Mouse (Mus musculus): ENCODE results near the gene Memo1.

GRCm38 (mm10) chr17:74282024-74282423 is 13.3 kb downstream of the Memo1 start:
- TF ChIP-seq PAX5 (IDR thresholded peaks at IDR 0.05; ENCODE audit: low read length): no peak
- TF ChIP-seq POLR2A (IDR thresholded peaks at IDR 0.05; ENCODE audit: low read depth, low read length): no peak
- no peak for TF ChIP-seq POLR2AphosphoS2 (IDR thresholded peaks at IDR 0.05; ENCODE audit: low read depth, low read length)
- TF ChIP-seq ELF1 (IDR thresholded peaks at IDR 0.05; ENCODE audit: low read depth, low read length): no peak
- TF ChIP-seq RAD21 (IDR thresholded peaks at IDR 0.05; ENCODE audit: low read depth, low read length): no peak
- no peak for TF ChIP-seq SMC3 (IDR thresholded peaks at IDR 0.05; ENCODE audit: low read depth, low read length)
- TF ChIP-seq MAX (IDR thresholded peaks at IDR 0.05; ENCODE audit: low read length): no peak

Measured in CH12.LX (cell line).